In the genomic region with DNA sequence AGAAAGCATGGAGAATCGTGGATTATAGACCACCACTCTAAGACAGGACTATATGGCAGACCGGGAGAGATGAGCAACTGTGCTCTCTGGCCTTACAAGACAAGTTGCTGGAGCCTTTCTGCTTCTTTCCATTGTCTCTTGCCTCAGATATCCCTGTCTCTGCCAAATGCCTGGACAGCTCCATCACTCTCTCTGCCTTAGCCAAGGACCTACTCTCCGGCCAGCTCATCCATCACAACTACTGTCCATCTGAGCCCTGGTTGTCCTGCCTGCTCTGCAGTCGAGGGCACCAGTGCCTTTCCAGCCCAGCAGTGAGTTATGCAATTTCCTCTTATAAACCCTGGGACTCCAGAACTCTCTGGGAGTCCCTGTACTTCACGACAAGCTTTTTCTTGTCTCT, we compare ENCODE assay signal across 16 mouse cellular contexts.
A peak's percentile ranks its signal among the peaks of the same experiment; 100 is the strongest.
DNase-seq lines count a peak whose midpoint lies in the region; ATAC-seq and TF ChIP-seq lines count a peak whose summit lies in the region.
"Had no signal": no experiment of that assay in that cellular context is flagged by ENCODE, and none has a peak within 500 bp of the region (broad histone marks: within the 10 kb centered on the region; RNA-seq: fewer than 3 reads in every experiment).

No protein-coding gene starts in this region.

- no peaks in the 10 kb centered on the region for H3K4me1 ChIP-seq in heart, embryonic 11.5 days (ENCODE audit: control insufficient read depth, insufficient read depth, low read length)
- no peaks in the 10 kb centered on the region for H3K4me1 ChIP-seq in lung, adult 2 months (ENCODE audit: control insufficient read depth, insufficient read depth, low read length)
- H3K4me1 ChIP-seq: heart, embryonic 15.5 days; hindbrain, embryonic 15.5 days; midbrain, embryonic 13.5 days; stomach, embryonic 15.5 days had no signal

- H3K4me3 ChIP-seq in heart, embryonic 11.5 days (ENCODE audit: low read depth, low read length) = no peak overlapping the region
- no peak overlapping the region for H3K4me3 ChIP-seq in lung, adult 2 months (replicated peaks; ENCODE audit: extremely low read depth, low read depth, low read length)
- H3K4me3 ChIP-seq: heart, embryonic 15.5 days; hindbrain, embryonic 15.5 days; midbrain, embryonic 13.5 days; stomach, embryonic 15.5 days had no signal

- DNase-seq in heart, adult 11 months = peak; percentile 92
- peak; percentile 8 for DNase-seq in adrenal gland, postnatal 25 days
- peak; percentile 15 for DNase-seq in lung, adult 2 months
- DNase-seq in skeletal muscle tissue, adult 2 months (ENCODE audit: low read depth, low spot score) = peak; percentile 69
- no peak for DNase-seq in spleen, postnatal 14 days (ENCODE audit: low spot score in 2 of 2)
- DNase-seq in thymus, postnatal 36 days = no peak
- DNase-seq: cerebellum, adult 9-11 months; kidney, adult 8-10 months; thymus, postnatal 4 days had no signal

- no peak for ATAC-seq in heart, embryonic 11.5 days (replicated peaks; ENCODE audit: insufficient number of reproducible peaks, low FRiP score, low TSS enrichment)
- ATAC-seq: midbrain, embryonic 13.5 days had no signal

- H3K9ac ChIP-seq in heart, embryonic 11.5 days (ENCODE audit: low read depth, low read length) = no peak overlapping the region
- H3K9ac ChIP-seq: heart, embryonic 15.5 days; hindbrain, embryonic 15.5 days; midbrain, embryonic 13.5 days; stomach, embryonic 15.5 days had no signal

- no peak overlapping the region for H3K27ac ChIP-seq in heart, embryonic 11.5 days (ENCODE audit: low read depth, low read length)
- H3K27ac ChIP-seq: heart, embryonic 15.5 days; hindbrain, embryonic 15.5 days; macrophage; midbrain, embryonic 13.5 days; stomach, embryonic 15.5 days had no signal

- no peak for TF ChIP-seq POLR2A in lung, adult 2 months (IDR thresholded peaks at IDR 0.05; ENCODE audit: borderline replicate concordance, extremely low read depth, low read depth, low read length)

- H3K27me3 ChIP-seq in heart, embryonic 11.5 days (ENCODE audit: control insufficient read depth, insufficient read depth, low read length) = no peaks in the 10 kb centered on the region
- H3K27me3 ChIP-seq: heart, embryonic 15.5 days; hindbrain, embryonic 15.5 days; midbrain, embryonic 13.5 days; stomach, embryonic 15.5 days had no signal

- WGBS in heart, embryonic 11.5 days (ENCODE audit: insufficient replicate concordance) = 55% methylated on average over 5 of the region's 5 CpGs
- 44% methylated on average over 5 of the region's 5 CpGs for WGBS in lung, adult 2 months

- H3K36me3 ChIP-seq in heart, embryonic 11.5 days (ENCODE audit: control insufficient read depth, insufficient read depth, low read length) = no peaks in the 10 kb centered on the region
- H3K36me3 ChIP-seq: G1E; heart, embryonic 15.5 days; hindbrain, embryonic 15.5 days; midbrain, embryonic 13.5 days; stomach, embryonic 15.5 days had no signal

- no peak overlapping the region for H3K4me2 ChIP-seq in heart, embryonic 11.5 days
- H3K4me2 ChIP-seq: heart, embryonic 15.5 days; hindbrain, embryonic 15.5 days; midbrain, embryonic 13.5 days; stomach, embryonic 15.5 days had no signal

- no peak for TF ChIP-seq CTCF in lung, adult 2 months (IDR thresholded peaks at IDR 0.05; ENCODE audit: insufficient read depth, low read length)

- no peaks in the 10 kb centered on the region for H3K9me3 ChIP-seq in heart, embryonic 11.5 days (replicated peaks; ENCODE audit: control insufficient read depth, low read length)
- H3K9me3 ChIP-seq: G1E; heart, embryonic 15.5 days; hindbrain, embryonic 15.5 days; midbrain, embryonic 13.5 days; stomach, embryonic 15.5 days had no signal

Comparison
In these comparisons a context has a peak if more than half of its experiments do, and no peak if none do; other contexts are left out.
1. DNase-seq: peak in heart, adult 11 months (single experiment), adrenal gland, postnatal 25 days (single experiment), lung, adult 2 months (single experiment) and skeletal muscle tissue, adult 2 months (single experiment); none in spleen, postnatal 14 days (0 of 2) and thymus, postnatal 36 days (0 of 2).